Mouse (Mus musculus) hindbrain, embryonic 15.5 days (tissue): ENCODE data around the gene Kbtbd2. TPM values are rescaled to one million over a fixed set of nuclear protein-coding genes. Genes with fewer than 3 reads are reported as not detected.

Experiments
- ATAC-seq: fragments of 200-750 bp; cut with Nextera tagmentation; 2 replicates; pipeline ENCODE4 v1.8.0; 2017; ENCODE audit warnings: low read depth, moderate number of reproducible peaks, moderate TSS enrichment; ENCODE audit not compliant: low FRiP score
- H3K27ac ChIP-seq: fragments of 300-500 bp; sonication (generic); replicated peaks from 2 replicates; pipeline ENCODE4 v1.5.1; 2015; ENCODE audit warnings: mild to moderate bottlenecking, inconsistent platforms
- H3K27me3 ChIP-seq: fragments of 300-500 bp; sonication (generic); 2 replicates; pipeline ENCODE4 v1.6.1; 2015; ENCODE audit warnings: control low read depth, inconsistent platforms
- H3K36me3 ChIP-seq: fragments of 300-500 bp; sonication (generic); 2 replicates; pipeline ENCODE4 v1.6.1; 2015; ENCODE audit warnings: control low read depth, inconsistent platforms
- H3K4me1 ChIP-seq: fragments of 300-500 bp; sonication (generic); replicated peaks from 2 replicates; pipeline ENCODE4 v1.6.1; 2015; ENCODE audit warnings: control low read depth, inconsistent platforms
- H3K4me2 ChIP-seq: fragments of 300-500 bp; sonication (generic); 2 replicates; pipeline ENCODE4 v1.6.1; 2015; ENCODE audit warnings: moderate library complexity, mild to moderate bottlenecking, inconsistent platforms
- H3K4me3 ChIP-seq: fragments of 300-500 bp; sonication (generic); 2 replicates; pipeline ENCODE4 v1.5.1; 2015; ENCODE audit warnings: mild to moderate bottlenecking, inconsistent platforms
- H3K9ac ChIP-seq: fragments of 300-500 bp; sonication (generic); 2 replicates; pipeline ENCODE4 v1.6.1; 2015; ENCODE audit warnings: inconsistent platforms
- H3K9me3 ChIP-seq: fragments of 300-500 bp; sonication (generic); 2 replicates; pipeline ENCODE4 v1.6.1; 2016; ENCODE audit warnings: control low read depth, inconsistent platforms
- WGBS: fragments of 180-500 bp; shearing (Covaris S2); methylation state at CpG from one replicate; pipeline ENCODE4 v1.1.7; 2015; 5-methylcytosine and 5-hydroxymethylcytosine counted together
- polyA plus RNA-seq: library from polyadenylated mRNA; unstranded; fragments of >200 nt; fragmentation: Nextera tagmentation; extraction: Ambion mirVana; gene quantifications from 2 replicates; pipeline ENCODE4 v1.2.1, GENCODE M21; 2015

Kbtbd2 gene
- polyA plus RNA-seq, 1 experiment from 2014 or later, result 32.0 TPM

DNA sequence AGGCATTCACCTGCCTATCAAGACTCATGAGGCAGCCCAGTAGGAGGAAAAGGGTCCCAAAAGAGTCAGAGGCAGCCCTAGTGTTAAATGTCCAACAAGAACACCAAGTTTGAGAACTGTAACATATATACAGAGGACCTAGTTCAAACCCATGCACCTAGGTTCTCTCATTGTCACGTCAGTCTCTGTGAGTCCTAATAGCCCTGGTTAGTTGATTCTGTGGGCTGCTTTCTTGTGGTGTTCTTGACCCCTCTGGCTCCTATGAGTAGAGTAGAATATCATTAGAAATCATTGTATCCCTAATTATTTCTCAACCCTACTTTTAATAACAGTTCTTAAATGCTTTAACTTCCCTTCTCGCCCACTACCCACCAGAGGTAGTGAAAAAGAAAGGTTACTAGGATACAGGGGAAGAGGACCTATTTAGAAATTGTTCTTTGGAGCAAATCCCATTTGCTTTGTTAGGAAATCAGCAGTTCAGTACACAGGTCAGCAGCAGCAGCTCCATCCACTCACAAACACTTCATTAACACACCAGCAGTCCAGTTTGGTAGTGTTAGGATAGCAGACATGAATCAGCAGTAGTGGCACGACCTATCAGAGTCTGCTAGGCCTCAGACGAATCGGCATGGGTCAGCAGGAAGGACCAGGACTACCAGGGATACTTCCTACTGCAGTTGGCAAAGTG lies 21.0 kb upstream of the Kbtbd2 start:
- no peaks in the 10 kb centered on the region for H3K27me3 ChIP-seq
- no peak for ATAC-seq
- H3K4me1 ChIP-seq, result no peaks in the 10 kb centered on the region
- H3K4me2 ChIP-seq, result no peak overlapping the region
- no peak overlapping the region for H3K9ac ChIP-seq
- H3K36me3 ChIP-seq, result no peaks in the 10 kb centered on the region
- WGBS, result 82% methylated on average over 5 of the region's 5 CpGs
- no peaks in the 10 kb centered on the region for H3K9me3 ChIP-seq
- no peak overlapping the region for H3K4me3 ChIP-seq
- no peak overlapping the region for H3K27ac ChIP-seq

DNA sequence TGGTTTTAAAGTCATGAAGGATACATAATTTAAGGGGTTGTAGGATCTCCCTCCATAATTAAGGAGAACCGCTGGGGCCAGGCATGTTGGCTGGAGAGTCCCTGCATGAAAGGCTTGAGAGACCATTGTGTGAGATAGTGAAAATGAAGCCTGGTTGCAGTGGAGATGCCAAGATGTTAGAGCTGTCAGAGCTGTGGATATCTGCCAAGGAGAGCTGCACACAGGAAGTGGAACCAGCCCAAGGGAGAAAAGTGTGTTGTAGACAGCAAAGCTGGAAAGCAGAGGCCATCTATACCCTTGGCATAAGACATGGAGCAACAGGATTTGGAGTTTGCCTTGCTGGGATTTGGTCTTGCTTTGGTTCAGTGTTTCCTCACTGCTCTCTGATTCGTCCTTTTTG lies 15.7 kb upstream of the Kbtbd2 start:
- H3K4me1 ChIP-seq, result no peaks in the 10 kb centered on the region
- no peaks in the 10 kb centered on the region for H3K27me3 ChIP-seq
- no peak overlapping the region for H3K4me2 ChIP-seq
- H3K27ac ChIP-seq, result no peak overlapping the region
- H3K36me3 ChIP-seq, result no peaks in the 10 kb centered on the region
- 42% methylated on average over 2 of the region's 2 CpGs for WGBS
- no peak overlapping the region for H3K9ac ChIP-seq
- H3K9me3 ChIP-seq, result no peaks in the 10 kb centered on the region
- no peak for ATAC-seq
- H3K4me3 ChIP-seq, result no peak overlapping the region

DNA sequence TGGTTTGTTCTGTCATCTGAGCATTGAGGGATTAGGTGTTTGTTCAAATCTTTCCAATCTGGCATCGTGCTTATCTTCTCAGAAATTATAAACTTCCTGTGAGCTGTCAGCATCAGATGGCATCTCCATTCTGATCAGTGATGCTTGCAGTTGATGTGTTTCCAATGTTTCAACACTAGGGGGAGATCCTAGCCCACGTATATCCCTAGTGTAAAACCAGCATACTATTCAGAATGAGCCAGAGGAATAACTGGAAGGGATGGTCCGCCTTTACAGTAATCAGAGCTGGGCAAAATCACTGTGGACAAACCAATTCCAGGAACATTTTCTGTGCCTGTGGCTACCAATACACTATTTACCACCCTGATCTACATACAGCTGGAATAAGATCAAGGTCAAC lies 11.0 kb upstream of the Kbtbd2 start:
- no peak overlapping the region for H3K4me2 ChIP-seq
- no peaks in the 10 kb centered on the region for H3K9me3 ChIP-seq
- no peaks in the 10 kb centered on the region for H3K4me1 ChIP-seq
- ATAC-seq, result peak; percentile 93
- no peak overlapping the region for H3K4me3 ChIP-seq
- H3K9ac ChIP-seq, result no peak overlapping the region
- H3K27me3 ChIP-seq, result no peaks in the 10 kb centered on the region
- no peak overlapping the region for H3K27ac ChIP-seq
- 8% methylated on average over 3 of the region's 3 CpGs for WGBS
- H3K36me3 ChIP-seq, result no peaks in the 10 kb centered on the region

DNA sequence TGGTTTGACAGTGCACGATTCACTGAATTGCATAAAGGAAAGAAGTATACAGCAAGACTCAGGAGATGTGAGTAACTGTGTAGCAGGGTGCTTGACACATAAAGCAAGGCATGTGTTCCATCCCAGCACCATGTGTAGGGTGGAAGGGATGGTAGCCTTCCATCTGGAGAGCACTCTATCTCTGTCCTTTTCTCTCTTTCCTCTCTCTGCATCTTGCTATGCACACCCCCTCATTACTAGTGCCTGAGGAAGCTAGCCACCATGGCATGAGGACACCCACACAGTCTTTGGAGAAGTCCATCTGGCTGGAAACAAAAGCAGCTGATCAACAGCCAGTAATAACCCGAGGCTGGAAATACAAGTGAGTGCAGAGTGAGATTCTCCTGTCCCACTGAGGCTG lies 8.6 kb upstream of the Kbtbd2 start:
- no peaks in the 10 kb centered on the region for H3K4me1 ChIP-seq
- no peak overlapping the region for H3K9ac ChIP-seq
- H3K4me2 ChIP-seq, result no peak overlapping the region
- no peaks in the 10 kb centered on the region for H3K27me3 ChIP-seq
- no peaks in the 10 kb centered on the region for H3K36me3 ChIP-seq
- 71% methylated on average over 2 of the region's 2 CpGs for WGBS
- no peak overlapping the region for H3K4me3 ChIP-seq
- no peaks in the 10 kb centered on the region for H3K9me3 ChIP-seq
- ATAC-seq, result no peak
- no peak overlapping the region for H3K27ac ChIP-seq

DNA sequence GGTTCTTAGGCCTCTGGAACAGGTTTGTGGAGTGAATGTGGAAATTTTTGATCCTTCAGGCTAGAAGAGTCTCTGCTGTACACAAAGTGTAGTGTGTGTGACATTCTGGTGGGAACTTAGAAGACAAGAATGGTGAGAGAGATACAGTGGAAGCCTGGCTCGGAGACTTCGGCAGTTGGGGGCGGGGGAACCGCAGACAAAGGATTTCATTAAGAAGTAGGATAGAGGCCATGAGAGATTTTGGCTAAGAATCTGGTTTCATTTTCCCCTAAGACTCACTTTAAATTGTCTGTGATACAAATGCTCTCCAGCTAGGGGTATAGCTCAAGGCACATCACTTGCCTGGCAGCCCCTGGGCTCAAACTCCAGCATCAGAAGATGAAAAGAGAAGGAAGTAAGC lies 7.4 kb upstream of the Kbtbd2 start:
- Histone ChIP-seq H3K9me3 (no peaks in the 10 kb centered on the region), H3K9ac (no peak overlapping the region), H3K27me3 (no peaks in the 10 kb centered on the region), H3K27ac (no peak overlapping the region), H3K4me2 (no peak overlapping the region), H3K4me1 (no peaks in the 10 kb centered on the region), H3K4me3 (no peak overlapping the region), H3K36me3 (no peaks in the 10 kb centered on the region)
- WGBS, result 86% methylated on average over 4 of the region's 4 CpGs
- no peak for ATAC-seq

DNA sequence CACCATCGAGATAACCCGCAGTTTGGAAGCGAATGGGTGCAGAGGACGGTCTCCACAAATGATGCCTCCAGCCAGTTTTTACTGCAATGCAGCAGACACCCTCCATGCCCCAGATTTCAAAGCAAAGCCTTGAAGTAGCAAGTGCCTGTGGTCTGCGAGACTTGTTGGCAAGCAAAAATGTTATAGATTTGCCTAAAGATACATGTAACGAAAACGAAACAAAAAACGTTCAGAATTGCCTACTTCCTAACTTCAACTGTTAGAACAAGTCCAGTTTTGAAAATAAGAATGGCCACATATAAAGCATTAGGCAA lies 496 bp upstream of the Kbtbd2 start:
- peak overlapping the region; percentile 99 for H3K27ac ChIP-seq
- WGBS, result 18% methylated on average over 8 of the region's 8 CpGs
- no peaks in the 10 kb centered on the region for H3K9me3 ChIP-seq
- no peaks in the 10 kb centered on the region for H3K36me3 ChIP-seq
- peaks cover 34% of the 10 kb centered on the region for H3K4me1 ChIP-seq
- peak overlapping the region; percentile 91 for H3K9ac ChIP-seq
- H3K4me2 ChIP-seq, result peak overlapping the region; percentile 73
- peak overlapping the region; percentile 96 for H3K4me3 ChIP-seq
- no peaks in the 10 kb centered on the region for H3K27me3 ChIP-seq
- no peak for ATAC-seq

DNA sequence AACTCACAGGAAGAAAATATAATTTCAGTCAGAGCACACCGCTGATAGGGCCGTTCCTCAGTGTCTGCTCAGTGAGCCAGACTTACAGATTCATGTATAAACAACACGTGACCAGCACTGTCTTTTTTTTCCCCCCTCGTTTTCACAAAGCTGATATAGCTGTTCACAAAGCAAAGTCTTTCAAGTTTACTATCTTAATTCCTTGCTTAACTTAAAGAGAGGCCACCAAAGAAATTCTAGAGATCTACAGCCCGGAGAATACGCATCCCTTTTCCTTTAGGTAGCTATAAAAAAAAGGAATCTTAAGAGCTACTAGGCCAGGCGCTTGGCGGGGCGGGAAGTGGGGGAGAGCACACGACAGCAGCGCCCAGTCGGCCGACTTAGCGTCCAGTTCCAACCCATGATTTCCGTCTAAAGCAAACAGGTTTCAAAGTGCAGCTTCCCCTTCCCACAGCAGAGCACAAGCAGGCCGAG lies 908 bp downstream of the Kbtbd2 start:
- Histone ChIP-seq H3K4me1 (peaks cover 34% of the 10 kb centered on the region), H3K27ac (peak overlapping the region; percentile 99), H3K9ac (peak overlapping the region; percentile 91), H3K4me3 (peak overlapping the region; percentile 96), H3K9me3 (no peaks in the 10 kb centered on the region), H3K4me2 (peak overlapping the region; percentile 73), H3K36me3 (no peaks in the 10 kb centered on the region), H3K27me3 (no peaks in the 10 kb centered on the region)
- ATAC-seq, result peak; percentile 4; the same call in 1 of the 2 replicates
- 0% methylated on average over 16 of the region's 16 CpGs for WGBS

DNA sequence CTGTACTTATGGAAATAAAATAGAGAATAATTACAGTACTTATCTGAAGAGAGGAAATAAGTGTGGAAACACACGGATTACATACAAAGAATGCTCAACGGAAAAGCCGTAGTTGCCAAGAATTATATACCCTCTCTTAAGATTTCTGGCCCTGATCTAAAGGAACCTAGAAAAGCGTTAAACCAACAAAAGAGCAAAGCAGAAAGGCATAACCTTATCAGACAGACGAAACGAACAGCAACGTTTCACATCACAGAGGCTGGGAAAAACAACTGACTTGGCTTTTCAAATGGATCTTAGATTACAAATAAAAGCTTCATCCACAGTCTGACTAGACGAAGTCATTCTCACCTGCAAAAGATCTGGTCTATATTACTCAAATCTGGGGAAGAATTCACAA lies 1.4 kb downstream of the Kbtbd2 start:
- Histone ChIP-seq H3K36me3 (no peaks in the 10 kb centered on the region), H3K4me2 (peak overlapping the region; percentile 73), H3K27ac (peak overlapping the region; percentile 99), H3K4me3 (peak overlapping the region; percentile 96), H3K9me3 (no peaks in the 10 kb centered on the region), H3K4me1 (peaks cover 34% of the 10 kb centered on the region), H3K9ac (peak overlapping the region; percentile 91), H3K27me3 (no peaks in the 10 kb centered on the region)
- 7% methylated on average over 8 of the region's 8 CpGs for WGBS
- ATAC-seq, result no peak

DNA sequence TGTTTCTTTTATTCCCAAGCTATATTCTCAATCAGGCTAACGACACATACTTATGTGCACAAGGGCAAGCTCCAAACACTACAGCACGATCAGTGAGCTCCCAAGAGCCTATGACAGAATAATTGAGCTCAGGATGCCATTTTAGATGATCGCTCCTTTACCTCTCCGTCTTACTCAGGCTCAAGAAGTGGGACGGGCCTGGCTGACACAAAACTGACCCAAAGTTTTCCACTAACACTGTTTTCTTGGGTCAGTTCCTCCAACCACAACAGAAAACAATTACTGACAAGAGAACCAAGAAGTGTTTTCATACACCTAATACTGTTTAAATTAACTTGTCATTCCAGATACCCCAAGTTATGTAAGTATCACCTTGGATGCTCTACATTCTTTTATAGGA lies 2.8 kb downstream of the Kbtbd2 start:
- H3K4me2 ChIP-seq, result peak overlapping the region; percentile 73
- WGBS, result 83% methylated on average over 5 of the region's 5 CpGs
- no peaks in the 10 kb centered on the region for H3K9me3 ChIP-seq
- H3K4me3 ChIP-seq, result no peak overlapping the region
- H3K9ac ChIP-seq, result no peak overlapping the region
- no peak overlapping the region for H3K27ac ChIP-seq
- no peaks in the 10 kb centered on the region for H3K36me3 ChIP-seq
- ATAC-seq, result no peak
- no peaks in the 10 kb centered on the region for H3K27me3 ChIP-seq
- H3K4me1 ChIP-seq, result peaks cover 34% of the 10 kb centered on the region

DNA sequence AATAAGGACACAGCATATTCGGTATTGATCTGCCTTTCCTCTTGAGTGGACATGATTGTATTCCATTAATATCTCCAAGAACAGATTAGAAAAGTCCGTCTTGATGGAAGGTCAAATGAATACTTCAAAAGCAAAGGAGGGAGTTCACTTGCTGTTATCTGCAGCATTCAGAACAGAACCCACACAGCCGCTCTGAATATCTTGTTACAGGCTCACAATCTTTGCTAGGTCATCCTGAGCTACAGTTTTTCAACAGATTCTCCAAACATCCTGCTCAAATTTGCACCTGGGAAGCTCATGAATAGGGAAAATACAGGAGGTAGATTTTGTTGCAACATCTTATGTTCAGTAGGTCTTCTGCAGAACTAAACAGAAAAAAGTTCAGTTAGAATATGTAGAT lies 8.3 kb downstream of the Kbtbd2 start:
- no peak overlapping the region for H3K27ac ChIP-seq
- no peak for ATAC-seq
- no peaks in the 10 kb centered on the region for H3K9me3 ChIP-seq
- peaks cover 7% of the 10 kb centered on the region for H3K4me1 ChIP-seq
- H3K4me3 ChIP-seq, result no peak overlapping the region
- 90% methylated on average over 3 of the region's 3 CpGs for WGBS
- H3K4me2 ChIP-seq, result no peak overlapping the region
- 0 out of 2 replicates have a peak, but pooled peaks cover 3% of the 10 kb centered on the region for H3K36me3 ChIP-seq
- H3K9ac ChIP-seq, result no peak overlapping the region
- no peaks in the 10 kb centered on the region for H3K27me3 ChIP-seq

DNA sequence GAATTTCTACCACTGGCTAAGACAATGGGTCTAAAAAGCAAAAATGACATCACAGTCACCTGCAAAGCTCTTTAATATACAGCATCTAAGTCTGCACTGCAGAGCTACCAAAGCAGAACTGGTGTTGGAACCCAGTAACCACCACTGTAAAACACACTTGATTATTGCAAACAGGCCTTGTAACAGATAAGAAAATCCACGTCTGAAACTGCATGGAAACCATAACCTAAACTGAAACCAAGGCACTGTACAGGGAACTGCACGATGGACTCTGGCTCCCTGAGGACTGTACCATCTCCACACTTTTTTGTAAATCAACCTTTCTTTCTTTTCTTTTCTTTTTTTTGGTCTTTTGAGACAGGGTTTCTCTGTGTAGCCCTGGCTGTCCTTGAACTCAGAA lies 9.9 kb downstream of the Kbtbd2 start:
- H3K4me2 ChIP-seq, result no peak overlapping the region
- no peak overlapping the region for H3K9ac ChIP-seq
- WGBS, result 94% methylated on average over 2 of the region's 2 CpGs
- H3K4me1 ChIP-seq, result 0 out of 2 replicates have a peak, but pooled peaks cover 4% of the 10 kb centered on the region
- H3K9me3 ChIP-seq, result no peaks in the 10 kb centered on the region
- H3K27ac ChIP-seq, result no peak overlapping the region
- no peak overlapping the region for H3K4me3 ChIP-seq
- H3K27me3 ChIP-seq, result no peaks in the 10 kb centered on the region
- no peak for ATAC-seq
- 0 out of 2 replicates have a peak, but pooled peaks cover 3% of the 10 kb centered on the region for H3K36me3 ChIP-seq

DNA sequence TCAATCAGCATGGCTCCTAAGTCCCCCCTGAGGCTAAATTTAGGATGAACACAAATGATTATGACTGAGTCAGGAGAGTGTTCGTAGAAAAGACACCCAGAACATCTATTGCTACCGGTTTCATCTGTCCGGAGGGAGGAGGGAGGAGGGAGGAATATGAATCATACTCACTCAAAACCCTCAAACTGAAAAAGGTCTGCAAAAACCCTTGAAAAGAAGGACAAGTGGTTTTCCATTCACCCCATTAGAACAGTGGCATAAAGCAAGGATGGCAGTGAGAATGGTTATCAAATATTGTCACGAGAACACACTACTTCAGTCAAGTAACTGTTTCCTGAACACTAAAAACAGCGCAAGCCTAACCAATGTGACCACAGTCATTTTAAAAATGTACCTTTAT lies 12.5 kb downstream of the Kbtbd2 start:
- H3K9me3 ChIP-seq, result no peaks in the 10 kb centered on the region
- no peaks in the 10 kb centered on the region for H3K27me3 ChIP-seq
- no peak overlapping the region for H3K4me2 ChIP-seq
- H3K9ac ChIP-seq, result no peak overlapping the region
- ATAC-seq, result no peak
- peaks cover 11% of the 10 kb centered on the region for H3K36me3 ChIP-seq
- no peak overlapping the region for H3K27ac ChIP-seq
- H3K4me1 ChIP-seq, result 0 out of 2 replicates have a peak, but pooled peaks cover 4% of the 10 kb centered on the region
- H3K4me3 ChIP-seq, result no peak overlapping the region
- 86% methylated on average over 5 of the region's 5 CpGs for WGBS
